Mouse (Mus musculus): Measurements from ENCODE around the gene Rfxank.

The Rfxank gene

DNA sequence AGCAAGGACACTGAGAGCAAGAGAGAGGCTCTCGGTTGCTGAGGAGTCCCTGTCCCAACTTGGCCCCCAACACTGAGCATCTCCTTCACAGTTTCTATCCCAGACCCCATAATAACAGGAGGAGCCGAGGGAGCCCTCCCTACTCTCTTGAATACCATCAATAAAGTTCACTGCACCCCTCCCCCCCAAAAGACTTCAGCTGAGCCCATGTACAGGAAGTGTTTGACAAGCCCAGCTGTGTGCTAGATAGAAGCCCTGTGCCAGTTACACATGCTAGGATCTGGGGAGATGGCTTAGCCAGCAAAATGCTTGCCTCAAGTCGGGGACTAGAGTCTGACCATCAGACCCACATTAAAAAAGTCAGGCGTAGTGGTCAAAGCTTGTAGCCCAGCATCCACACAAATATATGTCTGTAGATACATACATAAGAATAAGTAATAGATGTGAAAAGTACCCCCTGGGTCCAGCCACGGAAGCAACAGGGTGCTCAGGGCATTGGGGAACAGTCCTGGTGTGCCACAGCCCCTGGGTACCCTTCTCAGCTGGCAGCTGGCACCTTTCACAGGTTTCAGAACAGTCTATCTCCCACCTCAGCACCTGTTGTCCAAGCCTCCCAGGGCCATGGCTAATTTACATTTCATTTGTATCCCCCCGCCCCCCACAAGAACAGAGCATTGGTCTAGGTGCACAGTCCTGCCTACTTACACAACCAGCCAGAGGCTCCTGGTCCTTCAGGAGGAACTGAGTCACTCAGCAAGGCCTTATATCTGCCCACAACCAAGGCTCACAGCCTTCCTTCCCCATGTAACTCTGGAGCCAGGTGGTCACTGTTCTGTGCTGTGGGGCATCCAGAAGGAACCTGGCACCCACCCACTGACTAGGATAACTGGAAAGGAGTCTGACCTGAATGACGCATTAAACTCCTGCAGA, 9.0 kb upstream of the Rfxank start:
- DNase-seq: no peak

DNA sequence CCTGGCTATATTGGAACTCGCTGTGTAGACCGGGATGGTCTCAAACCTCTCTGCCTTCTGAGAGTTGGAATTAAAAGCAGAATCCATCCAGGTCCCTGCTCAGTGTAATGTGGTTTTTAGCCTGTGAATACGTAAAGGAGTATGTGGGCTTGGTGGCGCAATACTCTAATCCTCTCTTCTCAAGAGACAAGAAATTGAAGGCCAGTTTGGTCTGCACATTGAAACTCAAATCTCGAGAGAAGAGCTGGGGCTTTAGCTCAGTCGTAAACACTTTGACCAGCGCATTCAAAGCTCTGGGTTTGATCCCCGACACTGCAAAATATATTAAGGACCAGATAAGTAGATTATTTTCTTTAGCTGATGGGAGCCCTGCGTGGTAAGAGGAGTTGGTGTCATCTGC, 1.0 kb upstream of the Rfxank start:
- no peak for DNase-seq

DNA sequence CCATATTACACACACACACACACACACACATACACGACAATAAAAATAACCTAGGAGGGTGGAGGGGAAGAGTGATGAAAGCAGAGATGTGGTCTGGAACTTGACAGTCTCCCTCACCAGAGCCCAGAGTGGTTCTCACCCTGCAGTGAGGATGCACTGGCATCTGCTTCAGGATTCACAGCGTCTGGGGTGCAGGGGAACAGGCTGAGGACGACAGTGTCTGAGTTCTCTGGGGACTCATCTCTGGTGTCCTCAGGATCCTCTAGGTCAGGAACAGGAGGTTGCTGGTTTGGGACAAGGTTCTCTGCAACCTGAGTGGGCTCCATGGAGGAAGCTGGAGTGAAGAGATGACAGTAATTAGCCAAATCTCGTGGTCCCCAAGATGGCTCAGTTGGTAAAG, 1.1 kb downstream of the Rfxank start:
- no peak for DNase-seq

DNA sequence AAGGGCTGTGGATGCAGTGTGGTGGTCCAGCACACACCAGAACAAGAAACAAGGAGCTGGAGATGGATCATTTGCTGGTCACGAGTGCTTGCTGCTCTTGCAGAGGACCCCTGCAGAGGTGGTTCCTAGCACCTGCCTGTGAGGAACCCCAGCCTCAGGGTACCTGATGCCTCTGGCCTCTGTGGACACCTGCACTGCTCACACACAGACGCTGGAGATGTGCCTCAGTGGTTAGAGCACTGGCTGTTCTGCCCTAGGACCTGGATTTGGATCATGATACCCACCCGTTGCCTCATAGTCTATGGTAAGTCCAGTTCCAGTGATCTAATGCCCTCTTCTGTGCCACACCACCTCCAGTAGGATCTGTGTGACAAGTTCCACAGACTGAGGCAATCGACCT, 2.4 kb downstream of the Rfxank start:
- no peak for DNase-seq

DNA sequence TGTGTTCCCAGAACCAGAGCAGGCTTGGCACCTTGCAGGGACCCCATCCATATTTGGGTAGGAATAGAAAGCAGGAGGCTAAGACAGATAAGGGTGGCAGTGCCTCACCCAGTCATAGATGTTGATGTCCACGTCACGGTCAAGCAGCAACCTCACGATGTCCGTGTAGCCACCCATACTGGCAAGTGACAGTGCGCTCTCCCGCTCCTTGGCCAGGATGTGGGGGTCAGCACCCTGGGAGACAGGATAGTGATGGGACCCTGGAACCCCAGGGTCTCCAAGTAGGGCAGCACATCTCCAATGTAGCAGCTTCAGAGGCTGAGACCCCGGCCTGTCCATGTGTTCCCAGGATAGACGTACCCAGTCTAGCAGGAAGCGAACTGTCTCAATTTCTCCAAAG, 4.0 kb downstream of the Rfxank start:
- DNase-seq: no peak

DNA sequence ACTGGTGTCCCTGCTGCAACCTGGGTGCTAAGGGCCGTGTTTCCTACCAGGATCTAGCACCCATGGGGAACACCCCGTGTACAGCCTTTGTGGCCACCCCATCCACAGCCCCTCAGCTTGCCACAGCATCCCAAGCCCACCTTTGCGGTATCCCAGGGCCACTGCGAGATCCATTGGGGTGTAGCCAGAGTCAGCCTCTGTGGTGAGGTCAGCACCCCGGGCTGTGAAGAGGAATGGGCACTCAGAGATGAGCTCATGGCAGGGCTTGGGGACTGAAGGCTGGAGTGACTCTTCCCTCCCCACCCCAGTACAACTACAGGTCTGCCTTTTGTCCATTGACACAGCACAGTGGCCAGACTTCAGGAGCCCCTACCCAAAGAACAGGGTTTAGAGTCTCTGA, 4.9 kb downstream of the Rfxank start:
- no peak for DNase-seq

DNA sequence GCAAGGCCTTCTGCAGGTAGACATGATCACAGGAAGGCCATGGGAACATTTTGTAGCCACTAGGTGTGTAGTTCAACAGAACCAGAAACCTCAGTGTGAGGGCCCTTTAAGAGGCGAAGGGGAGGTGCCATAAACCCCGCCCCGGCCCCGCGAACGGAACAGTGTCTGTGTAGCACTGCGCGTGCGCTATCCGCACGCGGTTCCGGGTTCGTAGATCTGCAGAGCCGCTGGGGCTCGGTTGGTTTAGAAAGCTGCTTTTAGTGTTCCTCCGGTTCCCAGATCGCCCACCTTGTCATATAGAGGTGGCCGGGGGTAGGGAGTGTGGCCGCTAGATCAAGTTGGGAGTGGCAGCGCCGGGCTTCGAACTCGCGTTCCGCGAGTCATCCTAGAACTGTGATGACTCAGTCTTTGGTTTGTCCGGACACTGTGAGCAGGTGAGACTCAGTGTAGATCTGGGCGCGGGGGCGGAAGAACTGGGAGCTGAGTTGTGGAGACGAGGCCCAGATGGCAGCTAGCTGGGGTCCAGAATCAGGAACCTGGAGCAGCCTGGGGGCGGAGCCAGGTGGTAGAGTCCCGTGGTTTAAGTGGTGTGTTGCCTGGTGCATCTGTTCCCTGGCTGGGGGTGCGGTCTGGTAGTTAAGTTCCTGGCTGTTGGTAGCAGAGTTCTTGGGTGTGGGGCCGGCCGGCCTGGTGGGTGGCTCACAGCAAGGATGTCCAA, 7.6 kb downstream of the Rfxank start, which contains the start of gene Nr2c2ap:
Gene Nr2c2ap (plus strand): TSS at position 168 of the 718 bp plus-strand sequence.
- DNase-seq: peak; percentile 85

DNA sequence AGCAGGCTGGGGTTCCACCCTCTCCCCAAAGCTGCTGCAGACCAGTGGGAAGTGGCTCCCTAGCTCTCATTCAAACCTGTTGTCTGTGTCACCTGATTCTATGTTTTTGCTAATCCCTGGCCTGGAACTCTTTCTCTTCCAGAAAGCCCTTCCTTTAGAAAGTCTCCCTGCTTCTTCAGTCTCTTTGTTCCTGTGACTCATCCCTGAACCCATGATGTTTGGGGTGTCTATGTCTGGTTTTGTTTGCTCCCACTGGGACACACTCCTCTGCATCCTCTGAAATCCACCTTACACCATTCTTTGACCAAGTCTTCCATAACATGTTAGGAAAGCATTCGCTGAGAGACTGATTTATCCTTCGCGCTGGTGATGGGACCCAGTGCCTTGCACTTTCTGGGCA, 8.9 kb downstream of the Rfxank start:
- no peak for DNase-seq

DNA sequence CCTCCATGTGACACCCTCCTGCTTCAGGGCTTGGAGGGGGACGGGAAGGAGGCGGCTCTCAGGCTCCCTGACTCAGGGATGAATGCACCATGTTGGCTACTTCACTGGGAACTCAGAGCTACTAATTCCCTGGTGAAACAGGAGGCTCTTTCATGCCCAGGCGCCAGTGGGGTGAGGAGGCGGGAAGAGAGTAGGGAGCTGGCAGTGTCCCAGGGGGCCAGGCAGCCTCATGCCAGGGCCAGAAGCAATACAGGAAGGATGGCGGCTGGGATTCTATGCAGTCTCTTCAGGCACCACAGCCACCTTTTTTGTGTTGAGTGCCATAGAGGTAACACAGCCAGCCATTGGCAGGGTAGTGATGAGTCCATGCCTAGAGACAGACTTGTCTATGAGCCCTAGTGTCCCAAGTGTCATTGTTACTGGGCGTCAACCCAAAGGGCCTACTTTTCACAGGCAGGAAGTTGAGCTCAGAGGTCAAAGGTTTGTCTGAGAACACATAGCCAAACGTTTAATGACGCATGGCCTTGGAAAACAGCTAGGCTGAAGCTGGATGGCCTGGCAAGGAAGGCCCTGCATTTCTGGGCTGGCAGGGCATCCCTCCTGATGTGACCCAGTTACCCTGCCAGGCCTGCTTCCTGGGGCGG, 9.5 kb downstream of the Rfxank start:
- peak; percentile 43 for DNase-seq

DNA sequence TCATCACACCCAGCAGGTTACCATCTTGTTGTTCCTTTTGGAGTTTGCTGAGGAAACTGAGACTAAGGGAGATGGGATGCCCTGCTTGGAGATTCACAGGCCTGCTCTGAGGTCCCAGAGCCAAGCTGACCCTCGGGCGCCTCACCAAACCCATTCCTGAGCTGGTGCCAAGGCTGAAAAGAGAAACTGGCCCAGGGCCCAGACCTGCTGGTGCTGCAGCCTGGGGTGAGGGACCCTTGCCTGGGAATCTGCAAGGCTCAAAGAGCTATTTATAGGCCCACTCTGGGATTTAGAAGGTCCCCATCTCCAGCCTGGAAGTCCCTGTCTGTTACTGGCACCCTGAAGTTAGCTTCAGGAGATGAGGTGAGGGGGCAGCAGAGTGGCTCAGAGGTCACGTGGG, 10.5 kb downstream of the Rfxank start:
- DNase-seq: peak; percentile 56

DNA sequence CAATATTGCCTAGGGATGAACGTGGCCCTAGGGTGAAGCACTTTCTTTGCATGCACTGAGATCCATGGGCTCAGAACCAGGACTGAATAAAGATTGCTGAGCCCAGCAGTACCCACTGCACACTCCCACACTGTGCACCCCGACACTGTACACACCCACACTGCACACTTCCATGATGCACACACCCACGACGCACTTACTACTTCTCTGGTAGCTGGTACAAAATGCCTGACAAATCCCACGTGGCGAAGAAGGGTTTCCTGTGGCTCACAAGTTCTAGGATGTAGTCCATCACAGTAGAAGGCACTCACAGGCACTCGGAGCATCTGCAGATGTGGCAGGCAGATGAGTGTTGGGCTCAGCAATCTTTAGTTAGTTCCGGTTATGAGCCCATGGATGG, 14.0 kb downstream of the Rfxank start:
- no peak for DNase-seq

DNA sequence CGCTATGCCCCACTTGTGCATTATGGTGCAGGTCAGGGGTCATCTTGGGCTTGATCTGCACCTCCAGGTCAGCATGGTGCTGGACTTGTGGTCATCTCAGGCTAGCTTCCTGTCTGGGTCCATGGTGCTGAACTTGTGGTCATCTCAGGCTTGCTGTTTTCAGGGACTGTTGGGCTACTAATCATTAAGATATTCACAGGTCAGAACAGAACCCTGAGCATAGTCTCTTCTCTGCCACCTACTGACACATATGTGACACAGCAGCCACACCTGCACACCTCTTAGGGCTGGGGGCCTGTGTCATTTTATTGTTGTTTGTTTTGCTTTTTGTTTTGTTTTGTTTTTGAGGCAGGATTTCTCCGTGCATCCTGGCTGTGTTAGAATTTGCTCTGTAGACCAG, 16.1 kb downstream of the Rfxank start:
- DNase-seq: no peak

DNA sequence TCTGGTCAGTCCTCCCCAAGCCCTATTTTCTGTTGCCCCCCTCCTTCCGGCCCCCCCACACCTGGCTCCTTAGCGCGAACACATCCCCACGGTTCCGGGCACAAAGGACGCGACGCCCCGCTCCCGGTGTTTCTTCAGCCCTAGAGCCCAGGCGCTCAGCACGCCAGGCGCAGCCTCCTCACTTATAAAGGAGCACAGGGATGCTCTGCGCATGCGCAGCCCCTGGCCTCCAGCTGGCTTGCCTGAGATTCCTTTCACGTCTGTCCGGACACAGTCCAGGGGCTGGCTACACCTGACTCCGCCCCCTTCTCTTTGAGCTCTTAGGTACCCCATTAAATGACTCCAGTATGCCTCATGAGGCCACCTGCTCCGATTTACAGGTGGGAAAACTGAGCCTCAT, 18.3 kb downstream of the Rfxank start, which contains the start of gene Ncan:
Gene Ncan (minus strand): TSS at position 207 of the 400 bp plus-strand sequence.
- DNase-seq: peak; percentile 63

DNA sequence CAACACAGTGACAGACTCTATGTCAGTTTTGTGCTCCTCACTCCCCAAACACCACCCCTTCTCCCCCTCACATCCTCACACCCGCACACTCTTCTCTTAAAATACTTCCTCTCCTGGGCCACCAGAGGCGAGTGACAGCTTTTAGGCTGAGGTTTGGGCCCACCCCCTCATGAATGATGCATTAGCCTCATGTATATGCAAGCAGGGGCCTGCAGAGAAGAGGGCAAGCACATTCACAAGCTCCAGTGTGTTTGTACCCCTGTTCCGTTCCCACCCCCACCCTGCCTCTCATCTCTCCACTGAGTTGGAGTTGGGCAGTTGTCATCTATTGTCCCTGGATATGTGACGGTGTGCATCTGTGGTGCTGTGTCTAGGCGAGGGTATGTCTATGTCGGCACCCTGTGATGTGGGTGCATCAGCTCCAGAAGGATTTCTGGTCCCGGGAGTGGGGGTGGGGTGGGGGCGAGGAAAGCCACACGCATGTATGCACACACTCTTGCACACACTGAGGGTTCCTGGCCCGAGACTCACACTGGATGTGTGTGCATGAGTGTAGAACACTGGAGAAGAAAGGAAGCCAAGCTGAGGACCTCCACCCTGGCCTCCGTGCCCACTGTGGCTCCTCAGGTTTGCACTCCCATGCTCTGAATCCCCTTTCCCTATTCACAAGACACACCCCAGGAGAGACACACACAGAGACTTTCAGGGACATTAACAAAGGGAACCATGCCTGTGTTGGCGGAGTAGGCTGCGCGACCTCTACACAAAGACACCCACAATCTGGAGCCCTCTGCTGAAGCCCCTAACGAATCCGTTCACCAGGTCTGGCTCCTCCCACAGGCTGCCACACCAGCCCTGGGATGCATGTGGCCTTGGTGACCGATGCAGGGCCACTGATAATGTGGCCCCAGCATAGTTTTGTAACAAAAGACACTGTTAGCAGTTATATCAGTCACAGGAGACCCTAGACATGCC, 19.9 kb downstream of the Rfxank start:
- DNase-seq: no peak

DNA sequence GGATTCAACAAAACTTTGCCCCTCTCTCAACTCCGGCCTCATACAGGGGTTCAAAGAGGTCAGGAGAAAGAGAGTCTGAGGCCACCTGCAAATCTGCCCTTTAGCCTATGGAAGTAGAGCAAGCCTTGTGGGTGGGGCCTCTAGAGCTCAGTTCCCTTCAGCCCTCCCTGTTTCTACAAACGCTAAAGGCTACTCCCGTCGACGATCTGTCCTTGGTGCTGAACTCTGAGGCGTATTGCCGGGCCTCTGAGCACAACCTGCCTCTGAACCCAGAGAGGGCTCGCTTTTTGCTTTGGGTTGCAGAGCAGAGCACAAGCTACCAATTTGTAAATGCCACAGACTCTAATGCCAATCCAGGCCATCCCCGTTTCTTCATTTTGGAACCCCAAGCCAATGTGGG, 21.3 kb downstream of the Rfxank start:
- no peak for DNase-seq

DNA sequence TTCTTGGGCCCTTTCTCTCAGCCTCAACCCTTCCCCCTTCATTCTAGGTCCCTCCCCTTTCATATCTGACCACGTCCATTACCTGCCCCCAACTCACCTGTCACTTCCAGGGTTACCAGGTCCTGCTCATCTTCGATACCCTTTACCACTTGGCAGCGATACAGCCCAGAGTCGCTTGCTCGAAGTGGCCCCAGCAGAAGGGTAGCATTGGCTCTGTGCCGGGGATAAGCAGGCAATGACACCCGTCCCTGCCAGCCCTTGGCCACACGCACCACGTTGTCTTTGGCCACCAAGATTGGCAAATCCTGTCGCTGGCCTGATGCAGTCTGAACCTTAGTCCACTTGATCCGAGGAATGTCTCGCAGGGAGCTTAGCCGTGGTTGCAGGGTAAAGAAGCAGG, 24.1 kb downstream of the Rfxank start:
- no peak for DNase-seq

DNA sequence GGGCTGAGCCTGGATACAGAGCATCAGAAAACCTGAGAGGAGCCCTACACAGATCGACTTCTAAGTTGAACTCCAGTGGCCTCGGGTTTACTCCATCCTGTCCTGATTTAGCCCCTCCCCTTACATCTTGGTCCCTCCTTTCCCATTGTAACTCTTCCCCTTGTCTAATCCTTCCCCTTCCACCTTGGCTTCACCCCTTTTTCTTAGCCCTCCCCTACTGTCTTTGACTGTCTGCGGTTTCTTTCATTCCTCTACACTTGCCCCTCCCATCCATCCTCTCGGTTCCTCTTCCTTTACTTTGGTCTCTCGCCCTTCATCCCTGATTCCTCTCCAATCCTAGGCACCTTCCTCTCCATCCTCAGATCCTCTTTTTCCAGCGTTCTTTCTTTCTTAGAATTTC, 24.5 kb downstream of the Rfxank start:
- DNase-seq: no peak

DNA sequence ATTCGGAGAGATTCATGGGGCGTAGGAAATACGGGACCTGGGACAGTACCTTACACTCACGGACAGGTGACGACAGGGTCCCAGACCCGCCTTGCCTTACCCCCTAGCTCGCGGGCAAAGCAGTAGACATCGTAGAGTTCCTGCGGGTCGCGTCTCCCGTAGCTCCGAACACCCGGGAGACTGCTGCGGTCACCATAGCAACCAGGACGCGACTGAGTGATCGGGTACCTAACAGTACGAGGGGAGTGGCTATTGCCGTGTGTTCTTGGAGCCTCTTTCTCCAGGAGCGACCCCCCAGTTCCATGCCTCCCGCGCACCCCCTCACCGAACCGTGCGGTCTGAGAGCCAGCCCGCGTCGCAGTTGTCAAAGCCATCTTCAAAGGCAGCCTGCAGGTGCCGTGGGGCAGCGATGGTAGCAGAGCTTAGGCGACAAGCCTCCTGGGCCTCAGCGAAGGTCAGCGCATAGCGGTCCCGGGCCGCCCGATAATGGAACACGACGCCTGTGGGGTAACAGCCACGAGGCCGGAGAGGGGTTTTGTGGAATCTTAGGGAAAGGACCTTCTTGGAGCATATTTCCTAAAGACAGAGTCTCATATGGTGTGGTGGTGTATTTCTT, 26.4 kb downstream of the Rfxank start:
- DNase-seq: no peak

DNA sequence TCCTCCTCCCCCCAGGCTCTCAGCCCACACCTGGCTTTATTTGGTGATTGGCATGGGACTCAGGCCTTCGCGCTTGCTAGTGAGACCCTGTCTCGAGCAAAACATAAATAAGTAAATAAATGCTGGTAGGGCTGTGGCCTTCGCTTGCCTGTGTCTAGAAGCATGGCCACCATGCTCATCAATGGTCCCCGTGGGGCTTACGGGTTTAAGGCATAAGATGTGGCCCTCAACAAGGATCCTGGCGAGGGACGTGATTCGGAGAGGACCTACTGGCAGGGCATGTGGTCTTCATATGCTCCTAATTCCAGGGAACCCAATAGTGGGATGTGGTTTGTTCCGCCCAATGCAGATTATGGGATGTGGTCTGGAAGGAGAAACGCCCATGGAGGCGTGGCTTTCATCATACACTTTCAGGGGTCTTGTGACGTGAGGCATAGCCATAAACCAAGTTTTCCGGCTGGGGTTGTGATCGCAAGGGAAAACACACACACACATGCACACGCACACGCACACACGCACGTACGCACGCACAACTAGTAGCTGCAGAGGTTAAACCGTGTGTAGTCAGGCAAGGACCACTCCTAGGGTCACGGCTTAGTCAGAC, 27.7 kb downstream of the Rfxank start:
- no peak for DNase-seq

DNA sequence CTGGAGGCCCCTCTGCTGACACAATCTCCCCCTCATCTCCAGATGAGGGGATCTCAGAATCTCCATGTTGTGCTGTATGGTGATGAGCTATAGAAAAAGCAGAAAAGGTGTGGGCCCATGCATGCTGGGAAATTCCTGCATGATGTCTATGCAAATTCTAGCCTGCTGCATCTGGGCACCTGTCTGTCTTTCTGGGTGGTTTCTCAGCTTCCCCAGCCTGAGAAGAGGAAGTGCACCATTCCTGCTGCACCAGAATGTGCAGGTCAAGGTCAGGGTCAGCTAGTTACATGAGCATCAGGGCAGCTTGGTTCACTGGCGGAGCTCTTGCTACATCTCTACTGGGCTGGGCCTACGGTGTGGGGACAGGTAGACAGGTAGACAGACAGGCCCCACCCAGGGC, 28.5 kb downstream of the Rfxank start:
- DNase-seq: no peak

DNA sequence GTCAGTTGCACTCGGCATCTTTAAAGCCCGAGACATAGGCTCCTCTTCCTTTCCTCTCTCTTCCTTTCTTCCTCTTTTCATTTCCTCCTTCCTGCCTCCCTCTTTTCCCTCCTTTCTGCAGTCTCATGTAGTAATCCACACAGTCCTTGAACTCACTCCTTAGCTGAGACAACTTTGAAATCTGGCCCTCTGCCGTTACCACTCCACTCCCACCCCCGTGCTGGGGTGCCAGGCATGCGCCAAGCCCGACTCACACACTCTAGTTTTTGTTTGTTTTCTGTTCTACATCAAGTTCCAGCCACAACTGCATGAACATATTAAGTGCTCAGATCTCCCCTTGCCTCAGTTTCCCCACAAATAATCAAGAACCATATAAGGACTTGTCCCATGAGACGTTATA, 34.0 kb downstream of the Rfxank start:
- no peak for DNase-seq

DNA sequence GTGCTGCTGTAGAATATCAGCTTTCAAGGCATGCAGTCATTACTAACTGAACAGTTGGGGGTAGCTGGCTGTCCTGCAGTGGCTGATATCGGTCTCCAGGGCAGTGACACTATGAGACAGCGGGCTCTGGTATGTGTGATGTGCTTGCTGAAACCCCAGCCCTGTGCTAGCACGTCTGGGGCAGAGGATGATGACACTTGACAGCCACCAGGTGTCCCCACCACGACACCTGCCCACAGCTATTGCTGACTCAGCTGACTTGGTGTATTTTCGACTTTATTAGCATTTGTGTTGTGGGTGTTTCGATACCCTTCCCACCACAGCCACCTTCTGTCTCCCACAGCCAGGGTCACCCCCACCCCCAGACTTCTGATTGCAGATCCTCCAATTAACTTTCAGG, 34.4 kb downstream of the Rfxank start:
- peak; percentile 44 for DNase-seq

Measured in kidney, adult 18-20 months (tissue).